Mouse (Mus musculus): ENCODE data around the gene Fxyd6. TPM values are rescaled to one million over a fixed set of nuclear protein-coding genes. Genes with fewer than 3 reads are reported as not detected.

The Fxyd6 gene
- total RNA-seq, 1 experiment, result 98.9 TPM

DNA sequence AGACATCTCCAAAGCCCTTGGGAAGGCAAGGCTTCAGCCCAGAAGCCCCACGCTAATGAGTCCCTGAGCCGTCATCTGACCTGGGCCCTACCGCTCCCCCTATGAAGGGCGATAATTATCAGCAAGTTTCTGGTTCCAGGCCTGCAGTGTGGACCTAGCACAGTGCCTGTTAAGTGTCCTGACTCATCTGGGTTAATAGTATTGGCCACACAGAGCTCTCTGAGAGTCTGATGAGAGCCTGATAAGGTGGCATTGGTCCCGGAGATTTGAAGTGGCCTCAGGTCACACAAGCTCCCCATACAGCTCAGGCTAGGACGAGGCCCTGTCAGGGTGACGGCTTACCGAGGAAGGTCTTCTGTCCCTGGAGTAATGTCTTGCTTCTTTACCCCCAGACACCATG is 19.6 kb downstream of the Fxyd6 start:
- no peak for TF ChIP-seq CHD2 (IDR thresholded peaks at IDR 0.05; ENCODE audit: low read depth, low read length)
- no peak overlapping the region; the same call in 1 of the 2 replicates for H3K27ac ChIP-seq (ENCODE audit: insufficient read depth, low read depth, low read length, poor library complexity, severe bottlenecking)
- H3K9me3 ChIP-seq (ENCODE audit: control insufficient read depth, insufficient read depth, low read depth, low read length), result no peaks in the 10 kb centered on the region
- in situ Hi-C loops (cut with MboI; ENCODE audit: low sequenced_read_pairs in 2 of 2, unreplicated experiment in 2 of 2), result loop anchor here (5.0 to 10.0 kb wide), 2 partner anchors 42 to 85 kb away; no protein-coding TSS in a partner anchor
- DNase-seq (ENCODE audit: low read depth, low spot score), result no peak
- H3K36me3 ChIP-seq (ENCODE audit: control insufficient read depth, insufficient read depth, low read length, poor library complexity, severe bottlenecking), result peaks cover 26% of the 10 kb centered on the region; the same call in 1 of the 2 replicates
- no peak overlapping the region for H3K4me3 ChIP-seq (ENCODE audit: insufficient read depth in 1 of 2, low read depth in 1 of 2, low read length in 2 of 2, poor library complexity in 1 of 2, severe bottlenecking in 1 of 2)
- H3K9ac ChIP-seq (ENCODE audit: insufficient read depth, low read depth, low read length, poor library complexity, severe bottlenecking), result no peak overlapping the region
- peaks cover 0 to 6% of the 10 kb centered on the region in 2 experiments; a peak in 1 of 4 replicates for H3K4me1 ChIP-seq (ENCODE audit: control insufficient read depth in 2 of 2, insufficient read depth in 2 of 2, low read length in 2 of 2, poor library complexity in 1 of 2)

DNA sequence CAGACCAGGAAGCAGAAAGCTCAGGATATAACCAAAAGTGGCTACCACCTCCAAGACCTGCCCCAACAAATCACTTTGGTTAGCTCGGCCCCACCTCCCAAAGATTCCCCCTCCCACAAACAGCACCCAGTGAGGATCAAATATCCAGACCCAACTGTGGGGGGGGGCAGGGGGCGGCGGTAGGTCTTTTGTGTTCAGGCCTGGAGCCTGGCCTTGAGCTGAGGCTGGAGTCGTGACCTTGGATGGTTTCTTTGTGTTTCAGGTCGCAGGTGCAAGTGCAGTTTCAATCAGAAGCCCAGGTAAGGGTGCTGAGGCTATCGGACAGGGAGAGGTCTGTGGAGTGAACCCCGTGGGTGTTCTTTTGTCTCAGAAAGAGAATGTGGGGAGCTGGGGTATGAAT is 21.3 kb downstream of the Fxyd6 start:
- H3K9ac ChIP-seq (ENCODE audit: insufficient read depth, low read depth, low read length, poor library complexity, severe bottlenecking), result no peak overlapping the region
- no peaks in the 10 kb centered on the region for H3K9me3 ChIP-seq (ENCODE audit: control insufficient read depth, insufficient read depth, low read depth, low read length)
- H3K27ac ChIP-seq (ENCODE audit: insufficient read depth, low read depth, low read length, poor library complexity, severe bottlenecking), result no peak overlapping the region
- H3K4me3 ChIP-seq (ENCODE audit: insufficient read depth in 1 of 2, low read depth in 1 of 2, low read length in 2 of 2, poor library complexity in 1 of 2, severe bottlenecking in 1 of 2), result no peak overlapping the region
- in situ Hi-C loops (cut with MboI; ENCODE audit: low sequenced_read_pairs in 2 of 2, unreplicated experiment in 2 of 2), result no loop called here
- peaks cover 0 to 6% of the 10 kb centered on the region in 2 experiments; a peak in 2 of 4 replicates for H3K4me1 ChIP-seq (ENCODE audit: control insufficient read depth in 2 of 2, insufficient read depth in 2 of 2, low read length in 2 of 2, poor library complexity in 1 of 2)
- H3K36me3 ChIP-seq (ENCODE audit: control insufficient read depth, insufficient read depth, low read length, poor library complexity, severe bottlenecking), result peaks cover 37% of the 10 kb centered on the region; the same call in 1 of the 2 replicates
- DNase-seq (ENCODE audit: low read depth, low spot score), result no peak
- TF ChIP-seq ZNF384 (IDR thresholded peaks at IDR 0.05; ENCODE audit: low read depth, low read length), result no peak
- no peak for TF ChIP-seq MAFK (IDR thresholded peaks at IDR 0.05; ENCODE audit: insufficient read depth, low read depth, low read length)
- no peak for TF ChIP-seq HCFC1 (IDR thresholded peaks at IDR 0.05; ENCODE audit: borderline replicate concordance, insufficient read depth, low read length)
- no peak for TF ChIP-seq CHD2 (IDR thresholded peaks at IDR 0.05; ENCODE audit: low read depth, low read length)
- no peak for TF ChIP-seq ZC3H11A (IDR thresholded peaks at IDR 0.05; ENCODE audit: borderline replicate concordance, low read depth, low read length)

DNA sequence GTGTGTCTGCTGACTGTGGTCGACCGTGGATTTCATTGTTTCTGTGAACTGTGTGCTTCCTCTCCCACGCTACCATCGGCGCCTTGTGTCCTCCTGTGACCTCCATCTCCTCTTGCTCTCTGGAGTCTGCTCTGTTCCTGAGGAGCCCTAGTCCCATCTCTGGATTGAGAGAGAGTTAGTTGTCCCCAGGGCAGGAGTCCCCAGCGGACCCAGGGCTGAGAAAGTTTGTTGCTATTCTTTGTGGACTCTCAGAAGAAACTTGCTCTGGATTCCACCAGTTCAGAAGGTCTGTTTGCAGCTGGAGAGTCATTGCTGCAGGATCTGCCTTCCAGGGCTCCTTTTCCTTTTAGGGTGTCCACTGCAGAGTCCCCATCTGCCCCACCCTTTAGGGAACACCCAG is 25.2 kb downstream of the Fxyd6 start:
- TF ChIP-seq HCFC1 (IDR thresholded peaks at IDR 0.05; ENCODE audit: borderline replicate concordance, insufficient read depth, low read length) (no peak), MAFK (IDR thresholded peaks at IDR 0.05; ENCODE audit: insufficient read depth, low read depth, low read length) (no peak), CHD2 (IDR thresholded peaks at IDR 0.05; ENCODE audit: low read depth, low read length) (no peak), ZNF384 (IDR thresholded peaks at IDR 0.05; ENCODE audit: low read depth, low read length) (no peak), ZC3H11A (IDR thresholded peaks at IDR 0.05; ENCODE audit: borderline replicate concordance, low read depth, low read length) (no peak)
- Histone ChIP-seq H3K9ac (ENCODE audit: insufficient read depth, low read depth, low read length, poor library complexity, severe bottlenecking) (no peak overlapping the region), H3K9me3 (ENCODE audit: control insufficient read depth, insufficient read depth, low read depth, low read length) (no peaks in the 10 kb centered on the region), H3K4me3 (ENCODE audit: insufficient read depth in 1 of 2, low read depth in 1 of 2, low read length in 2 of 2, poor library complexity in 1 of 2, severe bottlenecking in 1 of 2) (no peak overlapping the region), H3K4me1 (ENCODE audit: control insufficient read depth in 2 of 2, insufficient read depth in 2 of 2, low read length in 2 of 2, poor library complexity in 1 of 2) (peaks cover 5 to 9% of the 10 kb centered on the region in 2 experiments; a peak in 2 of 4 replicates), H3K36me3 (ENCODE audit: control insufficient read depth, insufficient read depth, low read length, poor library complexity, severe bottlenecking) (peaks cover 35% of the 10 kb centered on the region; the same call in 1 of the 2 replicates), H3K27ac (ENCODE audit: insufficient read depth, low read depth, low read length, poor library complexity, severe bottlenecking) (no peak overlapping the region)
- in situ Hi-C loops (cut with MboI; ENCODE audit: low sequenced_read_pairs in 2 of 2, unreplicated experiment in 2 of 2), result no loop called here
- DNase-seq (ENCODE audit: low read depth, low spot score), result no peak

DNA sequence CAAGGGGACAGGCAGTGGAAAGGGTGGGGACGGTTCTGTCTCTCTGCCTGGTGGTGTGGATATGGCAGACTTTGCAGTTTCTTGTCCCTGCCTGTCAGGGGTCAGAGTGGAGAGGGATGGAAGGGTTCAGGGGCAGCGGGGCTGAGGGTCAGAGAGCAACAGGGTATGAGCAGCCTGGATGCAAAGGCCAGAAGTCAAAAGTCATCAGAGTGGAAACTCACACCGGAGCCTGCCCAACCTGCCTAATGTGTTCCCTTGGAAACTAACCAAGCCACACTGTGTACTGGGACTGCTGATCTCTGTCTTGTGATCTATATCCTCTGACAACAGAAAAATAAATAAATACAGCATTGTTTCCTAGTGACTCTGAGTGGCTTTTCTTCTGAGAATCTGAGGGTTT is 25.8 kb downstream of the Fxyd6 start:
- H3K4me1 ChIP-seq (ENCODE audit: control insufficient read depth in 2 of 2, insufficient read depth in 2 of 2, low read length in 2 of 2, poor library complexity in 1 of 2), result peaks cover 5 to 6% of the 10 kb centered on the region in 2 experiments; a peak in 2 of 4 replicates
- H3K36me3 ChIP-seq (ENCODE audit: control insufficient read depth, insufficient read depth, low read length, poor library complexity, severe bottlenecking), result peaks cover 35% of the 10 kb centered on the region; the same call in 1 of the 2 replicates
- H3K9ac ChIP-seq (ENCODE audit: insufficient read depth, low read depth, low read length, poor library complexity, severe bottlenecking), result no peak overlapping the region
- H3K4me3 ChIP-seq (ENCODE audit: insufficient read depth in 1 of 2, low read depth in 1 of 2, low read length in 2 of 2, poor library complexity in 1 of 2, severe bottlenecking in 1 of 2), result no peak overlapping the region
- H3K27ac ChIP-seq (ENCODE audit: insufficient read depth, low read depth, low read length, poor library complexity, severe bottlenecking), result no peak overlapping the region; the same call in 1 of the 2 replicates
- TF ChIP-seq HCFC1 (IDR thresholded peaks at IDR 0.05; ENCODE audit: borderline replicate concordance, insufficient read depth, low read length), result no peak
- no peak for TF ChIP-seq ZC3H11A (IDR thresholded peaks at IDR 0.05; ENCODE audit: borderline replicate concordance, low read depth, low read length)
- TF ChIP-seq ZNF384 (IDR thresholded peaks at IDR 0.05; ENCODE audit: low read depth, low read length), result no peak
- TF ChIP-seq CHD2 (IDR thresholded peaks at IDR 0.05; ENCODE audit: low read depth, low read length), result no peak
- TF ChIP-seq MAFK (IDR thresholded peaks at IDR 0.05; ENCODE audit: insufficient read depth, low read depth, low read length), result no peak
- in situ Hi-C loops (cut with MboI; ENCODE audit: low sequenced_read_pairs in 2 of 2, unreplicated experiment in 2 of 2), result no loop called here
- DNase-seq (ENCODE audit: low read depth, low spot score), result no peak
- no peaks in the 10 kb centered on the region for H3K9me3 ChIP-seq (ENCODE audit: control insufficient read depth, insufficient read depth, low read depth, low read length)

DNA sequence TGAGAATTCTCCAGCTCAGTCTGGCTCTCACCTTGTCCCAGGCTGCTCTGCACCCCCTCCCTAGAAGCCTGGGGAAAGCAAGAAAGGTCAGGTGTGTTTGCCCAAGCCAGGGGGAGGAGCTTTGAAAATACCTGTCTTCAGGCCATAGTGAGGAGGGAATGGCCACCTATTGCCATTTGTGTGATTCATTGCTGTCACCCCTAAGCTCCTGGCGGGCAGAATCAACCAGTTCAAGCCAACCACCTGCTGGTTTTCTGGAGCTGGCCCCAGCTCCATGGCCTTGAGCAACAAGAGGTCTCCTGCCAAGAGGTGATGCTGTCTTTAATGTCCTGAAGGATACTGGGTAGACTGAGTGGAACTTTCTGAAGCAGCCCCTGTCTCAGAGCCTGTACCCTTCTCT is 28.4 kb downstream of the Fxyd6 start:
- DNase-seq (ENCODE audit: low read depth, low spot score), result no peak
- Histone ChIP-seq H3K9me3 (ENCODE audit: control insufficient read depth, insufficient read depth, low read depth, low read length) (no peaks in the 10 kb centered on the region), H3K4me3 (ENCODE audit: insufficient read depth in 1 of 2, low read depth in 1 of 2, low read length in 2 of 2, poor library complexity in 1 of 2, severe bottlenecking in 1 of 2) (no peak overlapping the region), H3K36me3 (ENCODE audit: control insufficient read depth, insufficient read depth, low read length, poor library complexity, severe bottlenecking) (peaks cover 21% of the 10 kb centered on the region; the same call in 1 of the 2 replicates), H3K4me1 (ENCODE audit: control insufficient read depth in 2 of 2, insufficient read depth in 2 of 2, low read length in 2 of 2, poor library complexity in 1 of 2) (peaks cover 5% of the 10 kb centered on the region in 2 experiments; a peak in 2 of 4 replicates), H3K27ac (ENCODE audit: insufficient read depth, low read depth, low read length, poor library complexity, severe bottlenecking) (peak overlapping the region; percentile 26; the same call in 1 of the 2 replicates), H3K9ac (ENCODE audit: insufficient read depth, low read depth, low read length, poor library complexity, severe bottlenecking) (no peak overlapping the region)
- TF ChIP-seq ZNF384 (IDR thresholded peaks at IDR 0.05; ENCODE audit: low read depth, low read length), result no peak
- no peak for TF ChIP-seq MAFK (IDR thresholded peaks at IDR 0.05; ENCODE audit: insufficient read depth, low read depth, low read length)
- TF ChIP-seq CHD2 (IDR thresholded peaks at IDR 0.05; ENCODE audit: low read depth, low read length), result no peak
- TF ChIP-seq HCFC1 (IDR thresholded peaks at IDR 0.05; ENCODE audit: borderline replicate concordance, insufficient read depth, low read length), result no peak
- no peak for TF ChIP-seq ZC3H11A (IDR thresholded peaks at IDR 0.05; ENCODE audit: borderline replicate concordance, low read depth, low read length)
- in situ Hi-C loops (cut with MboI; ENCODE audit: low sequenced_read_pairs in 2 of 2, unreplicated experiment in 2 of 2), result no loop called here

All from ES-E14 (cell line).